Mouse (Mus musculus): ENCODE data around the gene Dnah6. TPM values are rescaled to one million over a fixed set of nuclear protein-coding genes. Genes with fewer than 3 reads are reported as not detected.

Dnah6 gene
- polyA plus RNA-seq, 1 experiment from 2014 or later, result 0.01 TPM

DNA sequence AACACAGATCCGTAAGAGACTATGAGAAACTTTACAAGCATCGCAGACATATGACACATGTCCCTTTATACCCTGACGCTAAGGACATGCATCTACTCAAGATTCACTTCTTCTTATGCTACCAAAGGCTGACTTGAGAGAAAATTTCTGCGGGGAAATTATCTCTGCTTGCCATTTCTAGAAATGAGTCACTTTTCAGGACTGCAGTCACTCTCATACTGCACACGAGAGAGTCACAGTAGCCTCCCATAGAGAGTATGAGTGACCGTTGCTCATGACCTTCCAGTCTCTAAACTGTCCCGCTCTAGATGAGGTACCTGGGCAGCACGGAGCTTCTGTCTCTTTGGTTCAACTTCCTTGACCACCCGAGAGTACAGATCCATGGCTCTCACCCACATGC, 138.9 kb downstream of the Dnah6 start:
- no peaks in the 10 kb centered on the region for H3K27me3 ChIP-seq (ENCODE audit: low read depth, poor library complexity, severe bottlenecking)
- no peak for DNase-seq (ENCODE audit: low spot score)
- no peak overlapping the region for H3K4me3 ChIP-seq
- WGBS, result 92% methylated on average over 9 of the region's 9 CpGs
- no peaks in the 10 kb centered on the region for H3K4me1 ChIP-seq
- no peaks in the 10 kb centered on the region for H3K9me3 ChIP-seq (replicated peaks)
- no peaks in the 10 kb centered on the region for H3K36me3 ChIP-seq
- no peak overlapping the region for H3K27ac ChIP-seq

- DNase-seq (ENCODE audit: low spot score), result no peak
- no peaks in the 10 kb centered on the region for H3K4me1 ChIP-seq
- no peaks in the 10 kb centered on the region for H3K36me3 ChIP-seq
- H3K27me3 ChIP-seq (ENCODE audit: low read depth, poor library complexity, severe bottlenecking), result no peaks in the 10 kb centered on the region
- H3K9me3 ChIP-seq (replicated peaks), result no peaks in the 10 kb centered on the region
- H3K27ac ChIP-seq, result no peak overlapping the region
- H3K4me3 ChIP-seq, result no peak overlapping the region
- WGBS, result 55% methylated on average over 3 of the region's 3 CpGs
Observed at GRCm38 (mm10) chr6:73072093-73072786, 149.2 kb downstream of the Dnah6 start.

DNA sequence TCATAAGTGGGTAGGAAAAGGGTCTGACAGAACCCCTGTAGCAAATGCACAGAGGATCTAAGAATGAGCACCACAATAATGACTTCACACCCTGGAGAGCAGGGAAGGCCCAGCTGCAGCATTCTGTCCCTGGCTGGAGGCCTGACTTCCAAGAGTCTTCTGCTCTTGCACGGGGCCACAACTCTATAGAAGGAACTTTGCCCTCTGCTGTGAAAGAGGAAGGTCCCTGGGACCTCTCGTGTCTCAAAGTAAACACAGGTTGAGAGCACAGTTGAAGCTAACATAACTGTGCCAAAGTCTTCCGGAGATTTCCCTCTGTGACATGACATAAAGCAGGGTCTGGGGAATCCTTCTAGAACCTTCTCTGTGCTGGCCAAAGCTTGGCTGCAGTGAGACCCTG, 150.2 kb downstream of the Dnah6 start:
- H3K27ac ChIP-seq, result no peak overlapping the region
- WGBS, result 80% methylated on average over 3 of the region's 3 CpGs
- no peaks in the 10 kb centered on the region for H3K36me3 ChIP-seq
- no peaks in the 10 kb centered on the region for H3K4me1 ChIP-seq
- H3K4me3 ChIP-seq, result no peak overlapping the region
- no peaks in the 10 kb centered on the region for H3K9me3 ChIP-seq (replicated peaks)
- no peaks in the 10 kb centered on the region for H3K27me3 ChIP-seq (ENCODE audit: low read depth, poor library complexity, severe bottlenecking)
- DNase-seq (ENCODE audit: low spot score), result no peak

GRCm38 (mm10) chr6:73070663-73071062, 150.8 kb downstream of the Dnah6 start:
- no peak overlapping the region for H3K27ac ChIP-seq
- H3K4me3 ChIP-seq, result no peak overlapping the region
- H3K9me3 ChIP-seq (replicated peaks), result no peaks in the 10 kb centered on the region
- no peaks in the 10 kb centered on the region for H3K4me1 ChIP-seq
- no peaks in the 10 kb centered on the region for H3K36me3 ChIP-seq
- WGBS, result 88% methylated on average over 6 of the region's 6 CpGs
- no peak for DNase-seq (ENCODE audit: low spot score)
- no peaks in the 10 kb centered on the region for H3K27me3 ChIP-seq (ENCODE audit: low read depth, poor library complexity, severe bottlenecking)

GRCm38 (mm10) chr6:73064551-73064950, 156.9 kb downstream of the Dnah6 start:
- Histone ChIP-seq H3K36me3 (no peaks in the 10 kb centered on the region), H3K4me1 (no peaks in the 10 kb centered on the region), H3K27ac (no peak overlapping the region), H3K9me3 (replicated peaks) (no peaks in the 10 kb centered on the region), H3K27me3 (ENCODE audit: low read depth, poor library complexity, severe bottlenecking) (no peaks in the 10 kb centered on the region), H3K4me3 (no peak overlapping the region)
- DNase-seq (ENCODE audit: low spot score), result no peak
- WGBS, result 87% methylated on average over 3 of the region's 3 CpGs

DNA sequence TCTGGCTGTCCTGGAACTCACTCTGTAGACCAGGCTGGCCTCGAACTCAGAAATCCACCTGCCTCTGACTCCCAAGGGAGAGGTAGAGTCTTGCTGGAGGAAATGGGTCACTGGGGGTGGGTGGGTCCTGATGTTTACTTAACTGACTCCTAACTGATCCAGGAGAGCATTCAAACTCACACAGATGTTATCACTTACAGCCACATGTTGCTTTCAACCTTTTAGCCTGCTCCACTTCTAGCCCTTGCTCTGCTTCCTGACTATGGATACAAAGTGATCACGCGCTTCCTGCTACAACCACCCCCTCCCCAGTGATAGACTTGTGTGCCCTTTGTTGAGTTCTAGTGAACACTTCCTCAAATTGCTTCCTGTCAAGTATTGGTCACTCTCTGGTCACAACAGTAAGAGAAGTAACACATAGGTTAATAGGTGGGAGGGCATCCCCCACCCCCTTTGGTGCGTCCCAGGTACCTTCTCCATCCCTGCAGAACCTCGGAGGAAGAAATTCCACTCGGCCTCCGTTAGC, 161.8 kb downstream of the Dnah6 start:
- 88% methylated on average over 7 of the region's 7 CpGs for WGBS
- no peak overlapping the region for H3K27ac ChIP-seq
- H3K9me3 ChIP-seq (replicated peaks), result no peaks in the 10 kb centered on the region
- no peak overlapping the region for H3K4me3 ChIP-seq
- H3K4me1 ChIP-seq, result no peaks in the 10 kb centered on the region
- H3K36me3 ChIP-seq, result no peaks in the 10 kb centered on the region
- DNase-seq (ENCODE audit: low spot score), result no peak
- no peaks in the 10 kb centered on the region for H3K27me3 ChIP-seq (ENCODE audit: low read depth, poor library complexity, severe bottlenecking)

DNA sequence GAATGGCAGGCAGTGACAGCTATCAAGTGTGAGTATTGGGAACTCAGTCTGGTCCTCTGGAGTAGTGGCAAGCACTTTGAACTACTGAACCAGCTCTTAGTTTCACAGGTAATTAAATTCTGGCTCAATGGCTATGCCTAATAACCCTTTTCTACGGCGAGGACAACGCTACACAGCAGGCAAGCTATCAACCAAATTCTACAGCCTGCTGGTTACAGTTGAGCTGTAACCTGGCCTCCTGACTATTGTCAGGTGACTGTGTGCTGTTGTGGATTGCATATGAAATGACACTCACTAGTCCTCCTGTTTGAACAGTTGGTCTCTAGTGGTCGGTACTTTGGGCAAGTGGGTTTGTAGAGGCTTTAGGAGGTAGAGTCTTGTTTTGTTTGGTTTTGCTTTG, 162.3 kb downstream of the Dnah6 start:
- DNase-seq (ENCODE audit: low spot score), result no peak
- H3K4me1 ChIP-seq, result no peaks in the 10 kb centered on the region
- no peaks in the 10 kb centered on the region for H3K27me3 ChIP-seq (ENCODE audit: low read depth, poor library complexity, severe bottlenecking)
- H3K9me3 ChIP-seq (replicated peaks), result no peaks in the 10 kb centered on the region
- no peak overlapping the region for H3K27ac ChIP-seq
- no peaks in the 10 kb centered on the region for H3K36me3 ChIP-seq
- H3K4me3 ChIP-seq, result no peak overlapping the region
- 86% methylated on average over 4 of the region's 4 CpGs for WGBS

- Histone ChIP-seq H3K4me1 (no peaks in the 10 kb centered on the region), H3K36me3 (no peaks in the 10 kb centered on the region), H3K27ac (no peak overlapping the region), H3K9me3 (replicated peaks) (no peaks in the 10 kb centered on the region), H3K4me3 (no peak overlapping the region), H3K27me3 (ENCODE audit: low read depth, poor library complexity, severe bottlenecking) (no peaks in the 10 kb centered on the region)
- whole genome bisulfite sequencing, result 92% methylated on average over 6 of the region's 6 CpGs
- DNase-seq (ENCODE audit: low spot score), result no peak
Observed at GRCm38 (mm10) chr6:73055347-73055746, 166.1 kb downstream of the Dnah6 start.

DNA sequence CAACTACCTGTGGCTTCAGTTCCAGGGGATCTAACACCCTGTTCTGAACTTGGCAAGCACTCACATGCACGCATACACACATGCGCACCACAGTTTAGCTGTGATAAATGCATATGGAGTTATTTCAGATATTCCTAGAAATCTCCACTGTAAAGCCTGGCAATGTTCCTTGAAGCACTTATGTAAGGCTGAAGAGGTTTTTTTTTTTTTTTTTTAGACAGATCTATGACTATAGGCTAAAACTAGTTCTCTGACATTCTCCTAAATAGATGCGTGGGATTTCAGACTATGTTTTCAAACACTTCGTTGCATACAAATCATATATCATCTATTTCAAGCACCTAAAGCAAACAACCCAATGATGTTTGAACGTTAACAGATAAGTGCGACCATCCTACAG, 166.6 kb downstream of the Dnah6 start:
- no peaks in the 10 kb centered on the region for H3K27me3 ChIP-seq (ENCODE audit: low read depth, poor library complexity, severe bottlenecking)
- no peak overlapping the region for H3K27ac ChIP-seq
- no peaks in the 10 kb centered on the region for H3K36me3 ChIP-seq
- no peak for DNase-seq (ENCODE audit: low spot score)
- H3K4me1 ChIP-seq, result no peaks in the 10 kb centered on the region
- H3K4me3 ChIP-seq, result no peak overlapping the region
- H3K9me3 ChIP-seq (replicated peaks), result no peaks in the 10 kb centered on the region
- 91% methylated on average over 6 of the region's 6 CpGs for WGBS

DNA sequence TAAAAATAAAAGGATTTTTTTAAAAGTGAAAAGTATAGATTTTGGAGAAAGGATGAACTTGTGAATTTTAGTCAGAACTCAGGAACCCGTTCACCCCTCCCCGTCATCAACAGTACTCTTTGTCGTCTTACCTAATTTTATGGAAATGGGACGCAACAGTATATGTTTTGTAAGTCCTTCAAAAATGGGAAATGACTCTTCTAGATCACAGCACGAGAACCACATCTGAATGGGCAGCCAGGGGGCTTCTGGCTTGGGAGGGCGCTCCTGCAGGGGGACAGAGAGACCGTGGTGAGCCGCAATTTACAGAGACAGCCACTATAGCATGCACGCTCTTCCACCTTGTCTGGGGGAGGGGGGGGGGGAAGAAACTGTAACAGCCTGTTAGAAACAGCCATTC, 167.9 kb downstream of the Dnah6 start:
- Histone ChIP-seq H3K9me3 (replicated peaks) (no peaks in the 10 kb centered on the region), H3K4me3 (no peak overlapping the region), H3K36me3 (no peaks in the 10 kb centered on the region), H3K27me3 (ENCODE audit: low read depth, poor library complexity, severe bottlenecking) (no peaks in the 10 kb centered on the region), H3K27ac (no peak overlapping the region), H3K4me1 (no peaks in the 10 kb centered on the region)
- whole genome bisulfite sequencing, result 94% methylated on average over 9 of the region's 9 CpGs
- no peak for DNase-seq (ENCODE audit: low spot score)

DNA sequence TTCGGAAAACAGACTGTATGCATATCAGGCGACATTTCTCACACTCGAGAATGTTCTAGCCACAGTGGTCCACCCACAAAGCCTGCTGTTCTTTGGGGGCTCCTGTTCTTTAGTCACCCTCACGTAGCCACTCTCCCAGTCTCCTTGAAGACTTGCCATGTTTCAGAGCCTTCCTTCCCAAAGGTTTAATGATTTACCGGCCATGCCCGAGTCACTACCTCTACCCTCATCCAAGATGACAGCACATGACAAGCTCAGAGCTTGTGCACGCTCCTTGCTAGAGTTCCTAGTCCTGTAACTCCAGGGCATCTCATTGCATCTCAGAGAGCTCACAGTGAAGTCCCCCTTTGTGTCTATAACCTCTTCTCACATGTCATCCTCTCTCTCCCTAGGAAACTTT, 174.2 kb downstream of the Dnah6 start:
- no peak overlapping the region for H3K4me3 ChIP-seq
- H3K36me3 ChIP-seq, result no peaks in the 10 kb centered on the region
- no peaks in the 10 kb centered on the region for H3K9me3 ChIP-seq (replicated peaks)
- H3K27me3 ChIP-seq (ENCODE audit: low read depth, poor library complexity, severe bottlenecking), result no peaks in the 10 kb centered on the region
- no peaks in the 10 kb centered on the region for H3K4me1 ChIP-seq
- no peak overlapping the region for H3K27ac ChIP-seq
- no peak for DNase-seq (ENCODE audit: low spot score)
- WGBS, result 85% methylated on average over 7 of the region's 7 CpGs

GRCm38 (mm10) chr6:73045944-73046343, 175.5 kb downstream of the Dnah6 start:
- no peak overlapping the region for H3K4me3 ChIP-seq
- H3K4me1 ChIP-seq, result no peaks in the 10 kb centered on the region
- H3K27ac ChIP-seq, result no peak overlapping the region
- 79% methylated on average over 3 of the region's 3 CpGs for WGBS
- DNase-seq (ENCODE audit: low spot score), result no peak
- H3K36me3 ChIP-seq, result no peaks in the 10 kb centered on the region
- no peaks in the 10 kb centered on the region for H3K9me3 ChIP-seq (replicated peaks)
- no peaks in the 10 kb centered on the region for H3K27me3 ChIP-seq (ENCODE audit: low read depth, poor library complexity, severe bottlenecking)

DNA sequence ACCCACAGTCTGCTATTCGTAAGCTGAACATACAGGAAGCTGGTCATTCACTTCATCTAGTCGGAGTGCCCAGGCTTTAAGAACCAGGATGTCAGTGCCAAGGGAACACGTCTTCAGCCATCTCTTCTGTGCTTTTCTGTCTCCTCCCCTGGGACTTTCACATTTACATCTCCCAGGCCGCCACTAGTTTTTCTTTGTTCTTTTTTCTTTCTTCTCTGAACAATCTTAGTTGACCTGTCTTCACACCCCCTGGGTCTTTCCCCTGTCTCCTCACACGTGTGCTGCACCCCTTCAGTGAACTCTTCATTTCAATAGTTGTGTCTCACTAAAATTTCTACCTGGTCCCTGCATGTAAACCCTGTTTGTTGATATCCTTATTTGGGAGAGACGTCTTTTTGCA, 179.2 kb downstream of the Dnah6 start:
- H3K4me3 ChIP-seq, result no peak overlapping the region
- H3K27ac ChIP-seq, result no peak overlapping the region
- 83% methylated on average over 6 of the region's 6 CpGs for WGBS
- DNase-seq (ENCODE audit: low spot score), result no peak
- no peaks in the 10 kb centered on the region for H3K4me1 ChIP-seq
- no peaks in the 10 kb centered on the region for H3K9me3 ChIP-seq (replicated peaks)
- H3K36me3 ChIP-seq, result no peaks in the 10 kb centered on the region
- H3K27me3 ChIP-seq (ENCODE audit: low read depth, poor library complexity, severe bottlenecking), result no peaks in the 10 kb centered on the region

- Histone ChIP-seq H3K27me3 (ENCODE audit: low read depth, poor library complexity, severe bottlenecking) (no peaks in the 10 kb centered on the region), H3K9me3 (replicated peaks) (no peaks in the 10 kb centered on the region), H3K4me3 (no peak overlapping the region), H3K36me3 (no peaks in the 10 kb centered on the region), H3K27ac (no peak overlapping the region), H3K4me1 (no peaks in the 10 kb centered on the region)
- 86% methylated on average over 2 of the region's 2 CpGs for WGBS
- DNase-seq (ENCODE audit: low spot score), result no peak
Observed at GRCm38 (mm10) chr6:73038291-73038690, 183.2 kb downstream of the Dnah6 start.
